Mouse (Mus musculus) left cerebral cortex, adult 11 months (tissue): ENCODE data around the gene Ap2m1.
A peak's percentile ranks its signal among the peaks of the same experiment; 100 is the strongest.

Source experiments
- DNase-seq: peaks from one replicate; pipeline ENCODE4 v3.0.0; 2022; ENCODE audit warnings: low spot score

Ap2m1 gene

DNA sequence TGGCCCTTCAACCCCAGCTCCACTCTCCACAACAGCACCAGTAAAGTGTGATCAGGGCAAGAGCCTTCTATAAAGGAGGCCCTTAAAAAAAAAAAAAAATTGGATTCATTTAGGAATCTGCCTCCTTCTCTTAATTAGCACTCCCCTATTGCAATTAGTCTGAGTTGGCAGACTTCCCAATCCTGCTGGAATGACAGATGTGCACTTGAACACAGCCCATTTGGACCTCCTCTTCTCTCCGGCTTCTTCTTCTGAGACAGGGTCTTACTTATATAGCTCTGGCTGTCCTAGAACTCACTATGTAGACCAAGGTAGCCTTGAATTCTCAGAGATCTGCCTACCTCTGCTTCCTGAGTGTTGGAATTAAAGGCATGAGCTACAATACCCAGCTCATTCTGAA lies 5.9 kb upstream of the Ap2m1 start:
- DNase-seq, result no peak

DNA sequence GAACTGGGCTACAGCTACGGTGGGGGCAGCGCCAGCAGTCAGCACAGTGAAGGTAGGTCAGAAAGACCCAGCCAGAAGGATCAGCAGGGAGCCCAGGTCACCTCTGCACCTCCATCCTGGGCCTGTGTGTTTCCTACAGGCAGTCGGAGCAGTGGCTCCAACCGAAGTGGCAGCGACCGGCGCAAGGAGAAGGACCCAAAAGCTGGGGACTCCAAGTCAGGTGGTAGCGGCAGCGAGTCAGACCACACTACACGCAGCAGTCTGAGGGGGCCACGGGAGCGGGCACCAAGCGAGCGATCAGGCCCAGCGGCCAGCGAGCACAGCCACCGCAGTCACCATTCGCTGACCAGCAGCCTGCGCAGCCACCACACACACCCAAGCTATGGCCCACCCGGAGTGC lies 4.3 kb upstream of the Ap2m1 start:
- DNase-seq, result no peak

- DNase-seq, result no peak
Observed at GRCm38 (mm10) chr16:20534617-20535295, 522 bp upstream of the Ap2m1 start.

GRCm38 (mm10) chr16:20536081-20536665 lies 895 bp downstream of the Ap2m1 start:
- no peak for DNase-seq

DNA sequence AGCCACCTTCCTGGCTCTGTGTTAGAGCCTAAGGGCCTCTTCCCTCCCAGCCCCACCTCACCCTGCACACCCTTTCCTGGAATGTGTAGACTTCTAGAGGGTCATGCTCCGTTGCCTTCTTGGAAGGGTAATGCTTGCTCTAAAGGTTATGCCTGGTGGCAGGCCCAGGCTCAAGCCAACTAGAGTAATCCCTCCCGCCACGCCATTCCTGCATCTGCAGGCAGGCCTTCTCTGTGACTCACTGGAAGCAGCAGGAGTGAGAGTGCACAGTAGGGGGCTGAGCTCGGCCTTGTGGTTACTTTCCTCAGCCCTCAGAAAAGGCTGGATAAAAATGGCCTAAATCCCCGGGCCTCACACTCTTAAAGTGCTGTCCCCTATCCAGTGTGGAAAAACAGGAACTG lies 1.8 kb downstream of the Ap2m1 start:
- no peak for DNase-seq

- no peak for DNase-seq
Observed at GRCm38 (mm10) chr16:20537601-20538320, 2.5 kb downstream of the Ap2m1 start.

- DNase-seq, result no peak
Observed at GRCm38 (mm10) chr16:20539649-20540048, 4.4 kb downstream of the Ap2m1 start.

GRCm38 (mm10) chr16:20540438-20540837 lies 5.2 kb downstream of the Ap2m1 start:
- no peak for DNase-seq

DNA sequence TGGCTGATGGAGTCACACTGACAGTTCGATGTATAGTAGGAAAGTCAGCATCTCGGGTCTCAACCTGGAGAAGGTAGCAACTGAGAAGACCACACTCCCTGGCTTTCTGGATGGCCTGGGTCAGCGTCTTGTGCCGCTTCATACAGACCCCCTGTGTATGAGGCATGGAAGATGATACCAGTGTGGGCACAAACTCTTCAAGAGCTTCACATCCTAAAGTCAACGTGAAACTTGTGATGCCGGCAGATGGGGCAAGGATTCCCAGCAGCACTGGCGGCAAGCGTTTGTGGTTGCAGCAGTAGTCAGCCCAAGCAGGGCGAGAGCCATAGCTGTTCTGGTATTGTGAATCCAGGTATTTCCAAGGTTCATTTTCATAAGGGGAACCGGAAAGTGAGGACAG lies 10.4 kb downstream of the Ap2m1 start:
- DNase-seq, result no peak

DNA sequence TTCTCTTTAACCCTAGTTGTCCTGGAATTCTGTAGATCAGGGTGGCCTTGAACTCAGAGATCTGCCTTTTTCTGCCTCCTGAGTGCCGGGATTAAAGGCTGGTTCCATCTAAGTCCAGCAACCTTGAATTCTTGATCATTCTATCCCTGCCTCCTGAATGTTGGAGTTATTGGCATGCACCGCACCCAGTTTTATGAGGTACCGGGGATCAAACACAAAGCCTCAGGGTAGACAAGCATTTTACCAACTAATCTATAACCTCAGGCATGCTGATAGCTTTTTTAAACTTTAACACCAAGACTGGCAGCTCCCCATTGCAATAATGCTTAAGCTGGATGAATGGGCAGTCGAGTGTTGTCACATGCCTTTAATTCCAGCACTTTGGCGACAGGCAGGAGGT lies 12.1 kb downstream of the Ap2m1 start:
- no peak for DNase-seq

- peak; percentile 97 for DNase-seq
Observed at GRCm38 (mm10) chr16:20548096-20548948, 13.0 kb downstream of the Ap2m1 start, which contains the start of gene Abcf3. TSS of gene Abcf3 (plus strand) at chr16:20548577.

DNA sequence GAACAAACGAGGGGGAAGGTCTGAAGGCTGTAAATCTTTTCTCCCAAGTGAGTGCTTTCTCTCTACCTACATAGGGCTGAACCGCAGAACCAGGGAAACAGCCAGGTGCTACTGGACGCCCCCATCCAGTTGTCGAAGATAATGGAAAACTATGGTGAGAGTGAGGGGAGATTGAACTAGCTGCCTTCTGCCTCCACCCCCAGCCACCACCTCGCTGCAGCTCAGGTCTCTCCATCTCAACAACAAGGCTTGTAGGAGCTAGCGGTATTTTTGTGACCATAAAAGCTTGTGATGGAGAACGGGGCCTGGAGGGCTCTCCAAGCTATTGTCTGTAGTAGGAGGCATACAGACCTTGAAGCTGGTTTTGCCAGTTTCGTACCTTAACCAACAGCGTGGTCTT lies 13.9 kb downstream of the Ap2m1 start:
- DNase-seq, result no peak

DNA sequence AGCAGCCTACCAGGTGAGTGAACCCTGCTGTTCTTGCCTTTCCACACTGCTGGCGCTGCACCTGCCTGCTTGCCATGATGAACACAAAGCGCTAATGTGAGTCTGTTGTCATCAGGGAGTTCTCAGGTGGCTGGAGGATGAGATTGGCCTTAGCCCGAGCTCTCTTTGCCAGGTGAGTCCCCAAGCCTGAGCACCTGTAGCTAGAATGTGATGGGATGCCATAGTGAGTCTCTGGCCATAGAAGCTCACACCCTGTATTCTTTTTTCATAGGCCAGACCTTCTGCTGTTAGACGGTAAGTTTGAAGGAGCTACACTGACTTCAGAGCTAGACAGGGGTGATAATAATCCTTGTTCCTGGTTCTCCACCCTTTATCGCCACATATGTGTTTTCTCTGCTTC lies 16.4 kb downstream of the Ap2m1 start:
- DNase-seq, result no peak

GRCm38 (mm10) chr16:20552594-20552993 lies 17.3 kb downstream of the Ap2m1 start:
- no peak for DNase-seq

GRCm38 (mm10) chr16:20555000-20555399 lies 19.7 kb downstream of the Ap2m1 start:
- no peak for DNase-seq

GRCm38 (mm10) chr16:20557381-20557780 lies 22.1 kb downstream of the Ap2m1 start:
- DNase-seq, result no peak

DNA sequence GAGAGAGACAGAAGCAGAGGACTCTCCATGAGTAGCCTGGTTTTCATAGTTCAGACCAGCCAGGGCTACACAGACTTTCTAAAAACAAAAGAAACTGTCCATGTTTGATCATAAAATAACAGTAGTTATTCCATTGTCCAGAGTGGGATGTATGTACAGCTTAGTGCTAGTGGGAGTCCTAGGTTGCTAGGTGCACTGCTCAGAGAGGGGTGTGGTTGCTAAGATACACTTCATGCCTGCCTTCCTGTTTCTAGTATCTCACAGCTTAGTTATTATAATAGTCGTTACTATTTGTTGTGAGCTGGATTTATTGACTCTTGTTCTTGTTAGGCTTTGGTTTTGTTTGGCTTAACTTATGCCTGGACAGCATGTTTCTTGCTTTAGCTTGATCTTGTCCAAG lies 29.8 kb downstream of the Ap2m1 start:
- DNase-seq, result no peak

DNA sequence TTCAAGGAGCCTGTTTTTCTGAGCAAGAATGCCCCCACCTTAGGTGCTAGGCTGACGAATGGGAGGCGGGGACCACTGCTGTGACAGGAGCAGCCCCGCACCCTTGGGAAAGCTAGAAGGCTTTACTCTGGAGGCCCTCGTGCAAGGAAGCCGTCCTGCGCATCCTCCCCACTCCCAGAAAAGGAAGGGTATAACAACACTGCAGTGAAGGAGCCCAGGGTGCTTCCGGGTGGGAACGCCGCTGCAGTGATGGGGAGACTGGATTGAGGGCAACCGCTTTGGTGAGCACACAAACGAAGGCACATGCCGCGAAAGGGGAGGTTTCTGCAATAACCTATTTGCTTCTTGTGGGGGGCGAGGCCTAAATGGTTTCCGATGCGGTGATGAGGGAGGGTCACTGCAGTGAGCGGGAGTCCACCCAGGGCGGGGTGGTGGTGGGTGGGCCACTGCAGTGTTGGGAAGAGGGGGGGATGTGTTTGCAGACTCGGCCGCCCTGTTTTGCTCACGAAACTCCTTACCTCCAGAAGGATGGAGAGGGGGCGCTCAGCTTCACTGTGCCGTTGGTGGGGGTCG lies 54.2 kb downstream of the Ap2m1 start, which contains the start of gene Vwa5b2:
Gene Vwa5b2 (plus strand): TSS at position 106 of the 573 bp plus-strand sequence.
- no peak for DNase-seq

DNA sequence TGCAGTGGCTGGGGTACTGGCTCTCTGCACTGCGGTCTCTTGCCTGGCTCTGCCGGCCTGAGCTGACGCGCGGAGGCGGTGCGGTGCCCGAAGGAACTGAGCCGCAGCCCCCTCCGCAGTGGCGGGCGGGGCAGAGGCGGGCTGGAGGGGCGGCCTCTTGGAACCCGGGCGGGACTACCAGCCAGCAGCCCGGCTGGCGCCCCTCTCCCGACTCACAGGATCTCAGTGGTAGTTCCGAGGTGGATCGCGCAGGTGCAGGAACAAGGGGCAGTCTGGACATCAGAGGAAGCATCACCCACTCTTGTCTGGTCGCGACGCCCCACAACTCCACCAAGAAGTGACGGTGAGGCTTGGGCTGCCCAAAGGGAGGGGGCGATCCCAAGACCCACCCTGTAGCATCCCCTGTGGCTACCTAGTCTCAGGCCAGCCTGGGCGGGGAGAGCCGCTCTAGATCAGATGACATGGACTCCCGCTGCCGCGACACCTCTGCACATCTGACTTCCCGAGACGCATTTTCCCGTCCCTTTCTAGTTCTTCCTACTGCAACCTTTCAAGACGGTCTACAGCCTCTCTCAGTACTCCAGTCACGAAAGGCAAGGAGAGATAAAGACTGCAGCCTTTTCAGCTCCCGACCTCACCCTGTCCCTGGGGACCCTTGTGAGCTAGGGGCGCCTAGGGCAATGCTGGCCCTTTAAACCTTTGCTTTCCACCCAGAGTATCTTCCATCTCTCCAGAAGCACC lies 54.8 kb downstream of the Ap2m1 start:
- DNase-seq, result no peak

GRCm38 (mm10) chr16:20590680-20591038 lies 55.4 kb downstream of the Ap2m1 start:
- no peak for DNase-seq

DNA sequence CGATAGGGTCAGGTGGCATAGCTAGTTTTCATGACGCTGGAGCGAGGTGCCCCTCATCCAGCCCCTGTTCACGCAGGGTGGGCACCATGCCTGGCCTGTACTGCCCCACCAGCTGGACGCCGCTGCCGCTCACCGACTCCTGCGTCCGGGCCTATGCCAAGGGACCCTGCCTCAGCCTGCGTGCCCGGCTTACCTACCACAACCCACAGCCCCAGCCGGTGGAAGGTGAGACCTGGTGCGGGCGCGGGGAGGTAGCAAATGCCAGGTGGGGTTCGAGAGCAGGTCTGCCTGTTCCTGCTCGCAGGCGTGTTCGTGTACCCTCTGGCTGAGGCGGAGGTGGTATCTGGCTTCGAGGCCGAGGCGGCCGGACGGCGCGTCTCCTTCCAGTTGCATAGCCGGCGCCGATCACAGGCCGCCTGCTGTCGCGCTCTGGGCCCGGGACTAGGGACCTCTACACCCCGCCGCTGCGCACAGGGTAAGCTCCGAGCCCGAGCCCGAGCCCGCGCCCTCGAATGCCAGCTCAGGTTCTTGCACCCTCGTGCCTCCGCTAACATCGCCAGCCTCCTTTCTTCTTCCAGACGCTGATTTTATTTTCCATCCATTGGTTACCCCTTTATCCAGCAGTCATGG lies 55.9 kb downstream of the Ap2m1 start:
- no peak for DNase-seq
